Mouse (Mus musculus) hindbrain, embryonic 12.5 days (tissue): ENCODE data around the gene Slc25a5. TPM values are rescaled to one million over a fixed set of nuclear protein-coding genes. Genes with fewer than 3 reads are reported as not detected.

Source experiments
- polyA plus RNA-seq: library from polyadenylated mRNA; unstranded; fragments of >200 nt; fragmentation: Nextera tagmentation; extraction: Ambion mirVana; gene quantifications from 2 replicates; pipeline ENCODE4 v1.2.1, GENCODE M21; 2016

Slc25a5 gene
- polyA plus RNA-seq, 1 experiment from 2014 or later, result 566 TPM

Other genes starting within 250 kb of the Slc25a5 start
- gene Pgrmc1, start 197.4 kb upstream of the Slc25a5 start, polyA plus RNA-seq, result 482 and 511 TPM in 2 replicates
- gene Akap17b, start 150.3 kb upstream of the Slc25a5 start, polyA plus RNA-seq, result 4.2 and 4.4 TPM in 2 replicates
- 0.42 and 1.2 TPM in 2 replicates for gene Slc25a43, start 52.0 kb upstream of the Slc25a5 start, polyA plus RNA-seq
- gene Ube2a, start 78.2 kb downstream of the Slc25a5 start, polyA plus RNA-seq, result 109 and 111 TPM in 2 replicates
- gene C330007P06Rik, start 78.5 kb downstream of the Slc25a5 start, polyA plus RNA-seq, result 30.5 and 32.0 TPM in 2 replicates
- gene Nkrf, start 107.2 kb downstream of the Slc25a5 start, polyA plus RNA-seq, result 8.7 and 9.8 TPM in 2 replicates
- gene Sept6, start 196.1 kb downstream of the Slc25a5 start, polyA plus RNA-seq, result 61.9 and 68.7 TPM in 2 replicates